Mouse (Mus musculus): ENCODE results near the gene Afm.

GRCm38 (mm10) chr5:90501752-90502151 is 17.0 kb upstream of the Afm start:
- no peak for TF ChIP-seq CTCF (IDR thresholded peaks at IDR 0.05; ENCODE audit: extremely low read depth, insufficient read depth, low read length)
- TF ChIP-seq POLR2A (IDR thresholded peaks at IDR 0.05; ENCODE audit: extremely low read depth, insufficient read depth, low read length), result no peak
